Mouse (Mus musculus) liver, embryonic 15.5 days (tissue): Measurements from ENCODE around the gene 1700020D05Rik. TPM values are rescaled to one million over a fixed set of nuclear protein-coding genes. Genes with fewer than 3 reads are reported as not detected.
A peak's percentile ranks its signal among the peaks of the same experiment; 100 is the strongest.

Experiments
- ATAC-seq: fragments of 200-750 bp; cut with Nextera tagmentation; 2 replicates; pipeline ENCODE4 v1.8.0; 2017; ENCODE audit warnings: moderate number of reproducible peaks, mild to moderate bottlenecking, moderate library complexity; ENCODE audit not compliant: insufficient read depth
- H3K27ac ChIP-seq: fragments of 300-500 bp; sonication (generic); replicated peaks from 2 replicates; pipeline ENCODE4 v1.5.1; 2015; ENCODE audit warnings: mild to moderate bottlenecking, inconsistent platforms
- H3K27me3 ChIP-seq: fragments of 300-500 bp; sonication (generic); 2 replicates; pipeline ENCODE4 v1.6.1; 2015; ENCODE audit warnings: mild to moderate bottlenecking, inconsistent platforms
- H3K36me3 ChIP-seq: fragments of 300-500 bp; sonication (generic); replicated peaks from 2 replicates; pipeline ENCODE4 v1.6.1; 2015; ENCODE audit warnings: moderate library complexity, mild to moderate bottlenecking, inconsistent platforms
- H3K4me1 ChIP-seq: fragments of 300-500 bp; sonication (generic); replicated peaks from 2 replicates; pipeline ENCODE4 v1.6.1; 2015; ENCODE audit warnings: inconsistent platforms
- H3K4me2 ChIP-seq: fragments of 300-500 bp; sonication (generic); 2 replicates; pipeline ENCODE4 v1.6.1; 2015; ENCODE audit warnings: moderate library complexity, mild to moderate bottlenecking, inconsistent platforms
- H3K4me3 ChIP-seq: fragments of 300-500 bp; sonication (generic); replicated peaks from 2 replicates; pipeline ENCODE4 v1.5.1; 2015; ENCODE audit warnings: mild to moderate bottlenecking, inconsistent platforms
- H3K9ac ChIP-seq: fragments of 300-500 bp; sonication (generic); 2 replicates; pipeline ENCODE4 v1.6.1; 2015; ENCODE audit warnings: moderate library complexity, mild to moderate bottlenecking, inconsistent platforms
- H3K9me3 ChIP-seq: fragments of 300-500 bp; sonication (generic); replicated peaks from 2 replicates; pipeline ENCODE4 v1.6.1; 2016; ENCODE audit warnings: inconsistent platforms
- WGBS: fragments of 180-500 bp; shearing (Covaris S2); methylation state at CpG from one replicate; pipeline ENCODE4 v1.1.7; 2015; ENCODE audit warnings: mixed read lengths; ENCODE audit not compliant: insufficient replicate concordance; 5-methylcytosine and 5-hydroxymethylcytosine counted together
- polyA plus RNA-seq: library from polyadenylated mRNA; unstranded; fragments of >200 nt; fragmentation: Nextera tagmentation; extraction: Ambion mirVana; gene quantifications from 2 replicates; pipeline ENCODE4 v1.2.1, GENCODE M21; 2015

Gene 1700020D05Rik
- polyA plus RNA-seq, 1 experiment from 2014 or later, result 0.12 TPM

GRCm38 (mm10) chr19:5485371-5485770 is 18.2 kb downstream of the 1700020D05Rik start:
- no peak overlapping the region for H3K27ac ChIP-seq
- no peaks in the 10 kb centered on the region for H3K9me3 ChIP-seq
- 89% methylated on average over 8 of the region's 8 CpGs for WGBS
- no peak for ATAC-seq
- H3K36me3 ChIP-seq, result peaks cover 33% of the 10 kb centered on the region
- no peak overlapping the region for H3K4me2 ChIP-seq
- H3K27me3 ChIP-seq, result no peaks in the 10 kb centered on the region
- H3K9ac ChIP-seq, result no peak overlapping the region
- H3K4me1 ChIP-seq, result peaks cover 46% of the 10 kb centered on the region
- no peak overlapping the region for H3K4me3 ChIP-seq

- H3K4me3 ChIP-seq, result no peak overlapping the region
- H3K27ac ChIP-seq, result no peak overlapping the region
- peaks cover 39% of the 10 kb centered on the region for H3K4me1 ChIP-seq
- 79% methylated on average over 5 of the region's 5 CpGs for WGBS
- H3K36me3 ChIP-seq, result peaks cover 33% of the 10 kb centered on the region
- no peaks in the 10 kb centered on the region for H3K9me3 ChIP-seq
- H3K4me2 ChIP-seq, result no peak overlapping the region
- H3K9ac ChIP-seq, result no peak overlapping the region
- ATAC-seq, result no peak
- no peaks in the 10 kb centered on the region for H3K27me3 ChIP-seq
These were observed 19.1 kb downstream of the 1700020D05Rik start for GRCm38 (mm10) chr19:5484496-5484895.

GRCm38 (mm10) chr19:5483386-5484359 is 19.9 kb downstream of the 1700020D05Rik start:
- peaks cover 33% of the 10 kb centered on the region for H3K36me3 ChIP-seq
- ATAC-seq, result no peak
- H3K4me3 ChIP-seq, result no peak overlapping the region
- peaks cover 31% of the 10 kb centered on the region for H3K4me1 ChIP-seq
- no peak overlapping the region for H3K4me2 ChIP-seq
- no peak overlapping the region for H3K27ac ChIP-seq
- WGBS, result 80% methylated on average over 19 of the region's 19 CpGs
- no peak overlapping the region for H3K9ac ChIP-seq
- H3K9me3 ChIP-seq, result no peaks in the 10 kb centered on the region
- no peaks in the 10 kb centered on the region for H3K27me3 ChIP-seq

GRCm38 (mm10) chr19:5481398-5481797 is 22.2 kb downstream of the 1700020D05Rik start:
- Histone ChIP-seq H3K27ac (no peak overlapping the region), H3K9me3 (no peaks in the 10 kb centered on the region), H3K4me3 (no peak overlapping the region), H3K27me3 (0 out of 2 replicates have a peak, but pooled peaks cover 7% of the 10 kb centered on the region), H3K9ac (no peak overlapping the region), H3K36me3 (peaks cover 33% of the 10 kb centered on the region), H3K4me2 (no peak overlapping the region), H3K4me1 (peaks cover 9% of the 10 kb centered on the region)
- no peak for ATAC-seq
- WGBS, result 82% methylated on average over 10 of the region's 10 CpGs

DNA sequence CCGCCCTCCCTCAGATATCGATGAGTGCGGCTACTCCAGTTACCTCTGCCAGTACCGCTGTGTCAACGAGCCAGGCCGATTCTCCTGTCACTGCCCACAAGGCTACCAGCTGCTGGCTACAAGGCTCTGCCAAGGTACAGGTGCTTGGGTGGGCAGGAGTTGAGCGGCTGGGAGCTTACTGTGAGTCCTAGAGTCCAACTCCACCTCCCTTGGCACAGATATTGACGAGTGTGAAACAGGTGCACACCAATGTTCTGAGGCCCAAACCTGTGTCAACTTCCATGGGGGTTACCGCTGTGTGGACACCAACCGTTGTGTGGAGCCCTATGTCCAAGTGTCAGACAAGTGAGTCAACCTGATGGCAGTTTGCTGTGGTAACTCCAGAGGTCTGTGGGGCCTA is 23.6 kb downstream of the 1700020D05Rik start:
- Histone ChIP-seq H3K4me1 (peaks cover 10% of the 10 kb centered on the region), H3K36me3 (peaks cover 22% of the 10 kb centered on the region), H3K27ac (no peak overlapping the region), H3K9me3 (no peaks in the 10 kb centered on the region), H3K9ac (no peak overlapping the region), H3K4me3 (no peak overlapping the region), H3K27me3 (peaks cover 19% of the 10 kb centered on the region), H3K4me2 (no peak overlapping the region)
- 73% methylated on average over 10 of the region's 10 CpGs for WGBS
- ATAC-seq, result no peak

DNA sequence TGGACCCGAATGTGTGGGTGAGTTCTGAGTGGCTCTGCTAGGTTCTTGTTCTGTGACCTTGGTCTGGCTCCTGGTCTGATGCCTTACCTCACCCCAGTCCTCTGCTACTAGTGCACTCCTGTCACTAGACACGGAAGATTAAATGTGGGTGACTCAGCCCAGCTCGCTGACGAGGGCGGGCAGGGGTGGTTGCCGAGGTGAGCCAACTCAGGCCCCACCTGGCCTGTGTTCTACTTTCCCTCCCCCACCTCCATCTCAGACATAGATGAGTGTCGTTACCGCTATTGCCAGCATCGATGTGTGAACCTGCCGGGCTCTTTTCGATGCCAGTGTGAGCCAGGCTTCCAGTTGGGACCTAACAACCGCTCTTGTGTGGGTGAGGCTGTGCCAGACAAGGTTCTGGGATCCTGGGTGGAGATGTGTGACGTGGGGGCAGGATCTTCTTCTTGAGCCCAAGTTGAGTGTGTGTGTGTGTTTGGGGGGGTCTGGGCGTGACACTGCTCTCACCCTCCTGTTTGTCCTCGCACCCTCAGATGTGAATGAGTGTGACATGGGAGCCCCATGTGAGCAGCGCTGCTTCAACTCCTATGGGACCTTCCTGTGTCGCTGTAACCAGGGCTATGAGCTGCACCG is 25.8 kb downstream of the 1700020D05Rik start:
- WGBS, result 72% methylated on average over 18 of the region's 18 CpGs

GRCm38 (mm10) chr19:5477004-5477667 is 26.5 kb downstream of the 1700020D05Rik start:
- Histone ChIP-seq H3K27ac (no peak overlapping the region), H3K9ac (no peak overlapping the region), H3K4me3 (no peak overlapping the region), H3K27me3 (peaks cover 48% of the 10 kb centered on the region), H3K9me3 (no peaks in the 10 kb centered on the region), H3K36me3 (0 out of 2 replicates have a peak, but pooled peaks cover 2% of the 10 kb centered on the region), H3K4me1 (peaks cover 23% of the 10 kb centered on the region), H3K4me2 (no peak overlapping the region)
- 66% methylated on average over 10 of the region's 10 CpGs for WGBS
- no peak for ATAC-seq

More for the DNA sequence above, 25.8 kb downstream of the 1700020D05Rik start:
- H3K4me1 ChIP-seq, result peaks cover 23% of the 10 kb centered on the region
- H3K4me3 ChIP-seq, result no peak overlapping the region
- ATAC-seq, result no peak
- no peak overlapping the region for H3K4me2 ChIP-seq
- H3K9me3 ChIP-seq, result no peaks in the 10 kb centered on the region
- peaks cover 42% of the 10 kb centered on the region for H3K27me3 ChIP-seq
- H3K9ac ChIP-seq, result no peak overlapping the region
- peaks cover 6% of the 10 kb centered on the region; the same call in 1 of the 2 replicates for H3K36me3 ChIP-seq
- no peak overlapping the region for H3K27ac ChIP-seq

DNA sequence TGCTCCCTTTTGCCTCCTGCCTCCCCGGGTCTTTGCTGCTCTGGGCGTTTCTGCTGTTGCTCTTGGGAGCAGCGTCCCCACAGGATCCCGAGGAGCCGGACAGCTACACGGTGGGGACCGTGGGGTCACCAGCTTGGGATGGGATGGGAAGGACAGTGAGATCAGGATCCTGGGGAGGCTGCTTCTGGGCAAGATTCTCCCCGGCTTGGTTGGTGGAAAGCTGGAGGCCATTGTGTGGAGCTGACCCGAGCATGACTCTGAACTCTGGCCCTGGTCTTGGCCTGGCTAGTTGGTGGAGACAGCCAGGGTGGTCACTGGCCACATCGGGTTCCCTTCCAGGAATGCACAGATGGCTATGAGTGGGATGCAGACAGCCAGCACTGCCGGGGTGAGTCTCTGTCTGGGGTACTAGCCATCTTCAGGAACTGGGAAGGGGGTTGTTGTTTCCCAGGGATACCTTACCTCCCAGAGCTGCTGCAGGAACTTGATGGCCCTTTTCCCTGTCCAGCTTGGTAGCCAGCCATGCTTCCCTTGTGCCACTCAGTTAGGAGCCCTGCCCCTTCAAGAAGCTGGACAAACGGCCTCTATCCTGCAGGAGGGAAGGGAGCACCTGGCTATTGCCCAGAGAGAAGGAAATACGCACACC is 28.4 kb downstream of the 1700020D05Rik start:
- Histone ChIP-seq H3K9ac (peak overlapping the region; percentile 37; the same call in 1 of the 2 replicates), H3K36me3 (no peaks in the 10 kb centered on the region), H3K4me3 (peak overlapping the region; percentile 53), H3K27me3 (peaks cover 49% of the 10 kb centered on the region), H3K27ac (0 out of 2 replicates have a peak overlapping the region, but pooled peaks have one; percentile 24), H3K4me2 (peak overlapping the region; percentile 79), H3K4me1 (peaks cover 23% of the 10 kb centered on the region), H3K9me3 (no peaks in the 10 kb centered on the region)
- ATAC-seq, result 0 out of 2 replicates have a peak, but pooled peaks have one; percentile 11
- 40% methylated on average over 13 of the region's 13 CpGs for WGBS

DNA sequence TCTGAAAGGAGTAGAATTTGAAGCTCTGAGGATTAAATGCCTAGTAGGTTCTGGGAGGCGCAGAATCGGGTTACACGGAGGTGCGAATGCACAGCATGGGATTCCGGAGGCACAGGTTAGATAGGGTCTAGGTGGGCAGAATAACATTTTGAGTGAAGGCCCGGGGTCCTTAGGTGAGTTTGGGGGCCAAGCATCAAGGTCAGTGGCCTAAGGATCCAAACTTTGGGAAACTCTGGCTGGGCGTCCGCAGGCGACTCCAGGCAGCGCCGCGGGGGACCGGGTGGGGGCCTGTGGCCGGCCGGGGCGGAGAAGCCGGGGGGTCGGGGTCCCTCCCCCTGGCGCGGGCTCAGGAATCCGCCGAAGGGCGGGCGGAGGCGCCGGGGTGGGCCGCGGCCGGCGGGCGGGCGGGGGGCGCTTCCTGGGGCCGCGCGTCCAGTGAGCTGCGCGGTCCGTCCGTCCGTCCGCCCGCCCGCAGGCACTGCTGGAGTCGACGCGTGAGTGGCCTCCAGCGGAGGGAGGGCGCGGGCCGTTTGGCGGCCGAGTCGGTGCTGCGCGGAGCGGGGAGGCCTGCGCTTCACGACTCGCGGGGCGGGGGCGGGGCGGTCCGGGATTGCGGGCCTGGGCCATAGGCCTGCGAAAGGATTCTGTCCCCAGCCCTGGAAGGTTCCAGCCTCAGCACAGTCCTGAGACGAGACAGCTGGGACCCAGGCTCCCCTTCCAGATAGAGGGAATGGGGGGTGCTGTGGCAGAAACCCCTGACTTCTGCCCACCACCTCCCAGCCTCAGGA is 29.1 kb downstream of the 1700020D05Rik start:
- peak overlapping the region; percentile 37; the same call in 1 of the 2 replicates for H3K9ac ChIP-seq
- 0 out of 2 replicates have a peak, but pooled peaks have one; percentile 8 for ATAC-seq
- peaks cover 23% of the 10 kb centered on the region for H3K4me1 ChIP-seq
- H3K27ac ChIP-seq, result 0 out of 2 replicates have a peak overlapping the region, but pooled peaks have one; percentile 24
- peaks cover 55% of the 10 kb centered on the region for H3K27me3 ChIP-seq
- H3K36me3 ChIP-seq, result no peaks in the 10 kb centered on the region
- H3K4me3 ChIP-seq, result peak overlapping the region; percentile 53
- peak overlapping the region; percentile 79 for H3K4me2 ChIP-seq
- H3K9me3 ChIP-seq, result no peaks in the 10 kb centered on the region
- 2% methylated on average over 59 of the region's 68 CpGs for WGBS

DNA sequence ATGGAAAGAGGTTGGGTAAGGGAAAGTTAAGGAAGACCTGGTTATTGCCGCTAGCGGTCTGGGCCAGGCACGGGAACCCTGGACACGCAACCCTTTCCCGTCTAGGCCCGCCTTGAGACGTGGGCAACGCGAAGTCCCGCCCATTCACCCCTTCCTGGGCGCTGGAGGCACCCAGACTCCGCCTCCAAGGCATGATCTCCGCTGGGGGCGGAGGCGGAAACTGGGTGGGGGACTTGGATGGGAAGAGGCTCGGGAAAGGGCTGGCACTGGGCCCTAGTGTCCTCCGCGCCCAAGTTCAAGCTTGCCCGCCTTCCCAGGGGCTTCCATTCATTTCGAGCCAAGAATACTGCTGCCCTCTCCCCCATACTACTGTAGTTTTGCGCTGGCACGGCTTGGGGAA is 29.9 kb downstream of the 1700020D05Rik start, which contains the start of gene Efemp2:
Efemp2 (plus strand) TSS at position 235 of the 400 bp plus-strand sequence.
- H3K4me2 ChIP-seq, result peak within 1 kb of the TSS; percentile 79
- 0 out of 2 replicates have a peak within 1 kb of the TSS, but pooled peaks have one; percentile 24 for H3K27ac ChIP-seq
- no peaks in the 10 kb centered on the region for H3K36me3 ChIP-seq
- H3K27me3 ChIP-seq, result peaks cover 61% of the 10 kb centered on the region
- peak; percentile 64; the same call in 1 of the 2 replicates for ATAC-seq
- 6% methylated on average over 22 of the region's 22 CpGs for WGBS
- H3K4me1 ChIP-seq, result peaks cover 23% of the 10 kb centered on the region
- H3K9ac ChIP-seq, result peak within 1 kb of the TSS; percentile 37; the same call in 1 of the 2 replicates
- H3K4me3 ChIP-seq, result peak within 1 kb of the TSS; percentile 53
- H3K9me3 ChIP-seq, result no peaks in the 10 kb centered on the region
